Mouse (Mus musculus) MEL (cell line): Measurements from ENCODE around the gene Atrnl1.

ENCODE experiments used
- EP300 ChIP-seq, 2 experiments: IDR thresholded peaks; 2 replicates each; pipeline ENCODE4 v1.6.1; 2011; ENCODE audit warnings: improper control_type of control experiment in 2 of 2, low read length in 2 of 2, low read depth in 1 of 2, mild to moderate bottlenecking in 1 of 2
- GATA1 ChIP-seq: IDR thresholded peaks from 2 replicates; pipeline ENCODE4 v1.6.1; 2011; ENCODE audit warnings: low read depth, low read length, improper control_type of control experiment
- MXI1 ChIP-seq: IDR thresholded peaks from 2 replicates; pipeline ENCODE4 v1.6.1; 2011; ENCODE audit warnings: mild to moderate bottlenecking, low read depth, low read length, improper control_type of control experiment
- POLR2A ChIP-seq, 2 experiments: IDR thresholded peaks; 2 replicates each; pipeline ENCODE4 v1.6.1; 2011 to 2012; ENCODE audit warnings: low read length in 2 of 2, mild to moderate bottlenecking in 2 of 2, control low read depth in 1 of 2, improper control_type of control experiment in 1 of 2, low read depth in 1 of 2, moderate library complexity in 1 of 2; ENCODE audit not compliant: control insufficient read depth in 1 of 2, insufficient read depth in 1 of 2, poor library complexity in 1 of 2

GRCm38 (mm10) chr19:58165635-58166015 lies 554.8 kb downstream of the Atrnl1 start:
- no peak for TF ChIP-seq POLR2A (IDR thresholded peaks at IDR 0.05; ENCODE audit: control insufficient read depth in 1 of 2, insufficient read depth in 1 of 2, low read depth in 1 of 2, low read length in 2 of 2, poor library complexity in 1 of 2)
- no peak for TF ChIP-seq GATA1
- TF ChIP-seq MXI1: no peak
- no peak for TF ChIP-seq EP300 (IDR thresholded peaks at IDR 0.05; ENCODE audit: low read depth in 1 of 2, low read length in 2 of 2)
